Mouse (Mus musculus): ENCODE data around the gene Ltb.

Gene Ltb

DNA sequence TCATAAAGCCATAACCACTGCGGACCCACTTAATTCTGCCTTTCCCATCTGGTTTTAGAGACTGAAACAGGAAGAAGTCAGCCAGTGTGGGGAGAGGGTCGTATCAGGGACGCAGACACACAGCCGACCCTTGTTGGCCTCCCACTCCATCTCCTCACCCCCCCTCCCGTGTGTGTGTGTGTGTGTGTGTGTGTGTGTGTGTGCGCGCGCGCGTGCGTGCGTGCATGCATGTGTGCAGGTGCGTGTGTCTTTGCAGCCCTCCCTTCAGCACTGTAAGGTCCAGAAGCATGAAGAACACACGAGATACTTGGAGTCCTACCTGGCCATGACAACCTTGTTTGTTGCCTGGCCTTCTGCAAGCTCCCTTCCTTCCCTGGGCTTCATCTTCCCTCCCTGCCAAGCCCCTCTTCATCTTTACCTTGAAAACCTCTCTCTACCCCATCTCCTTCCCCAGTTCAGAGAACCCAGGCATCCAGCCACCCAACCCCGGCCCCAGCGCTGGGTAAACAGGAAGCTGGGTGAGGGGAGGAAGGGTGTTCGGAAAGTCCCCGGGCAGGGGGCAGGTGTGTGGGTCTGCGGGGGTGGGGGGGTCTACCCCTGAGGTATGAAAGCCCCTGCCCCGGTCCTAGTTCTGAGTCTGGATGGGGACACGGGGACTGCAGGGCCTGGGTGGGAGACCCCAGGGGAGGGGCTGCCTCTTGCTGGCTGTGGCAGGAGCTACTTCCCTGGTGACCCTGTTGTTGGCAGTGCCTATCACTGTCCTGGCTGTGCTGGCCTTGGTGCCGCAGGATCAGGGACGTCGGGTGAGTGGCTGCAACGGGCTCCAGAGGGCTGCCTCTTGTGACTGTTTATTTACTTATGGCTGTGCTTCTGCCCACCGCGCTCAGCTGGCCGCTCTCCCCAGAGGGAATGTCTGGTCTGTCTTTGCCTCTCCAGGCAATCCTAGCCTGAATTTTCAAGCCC is at the start of gene Ltb:
Gene Ltb, plus strand, starts transcription at position 559 of the 963 bp plus-strand sequence.
- DNase-seq (ENCODE audit: low read depth, low spot score): no peak

DNA sequence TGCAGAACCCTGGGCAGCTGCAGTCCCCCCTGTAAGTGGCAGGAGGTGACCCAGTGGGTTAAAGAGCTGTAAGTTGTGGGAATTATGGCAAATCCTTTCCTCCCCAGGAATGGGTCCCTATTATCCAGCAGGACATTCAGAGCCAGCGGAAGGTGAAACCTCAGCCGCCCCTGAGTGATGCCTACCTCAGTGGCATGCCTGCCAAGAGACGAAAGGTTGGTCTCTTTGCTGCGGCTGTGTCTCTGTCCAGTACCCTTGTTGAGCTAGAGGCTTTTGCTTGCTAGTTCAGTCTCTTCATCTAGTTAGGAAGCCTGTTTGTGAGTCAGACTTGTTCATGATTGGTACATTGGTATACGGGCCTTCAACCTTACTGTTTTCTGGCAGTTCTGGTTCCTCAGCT is 48.1 kb upstream of the Ltb start:
- DNase-seq (ENCODE audit: low read depth, low spot score): no peak

GRCm38 (mm10) chr17:35147348-35147747 is 46.9 kb upstream of the Ltb start:
- no peak for DNase-seq (ENCODE audit: low read depth, low spot score)

- DNase-seq (ENCODE audit: low read depth, low spot score): no peak
These were observed 46.2 kb upstream of the Ltb start for GRCm38 (mm10) chr17:35147922-35148639.

DNA sequence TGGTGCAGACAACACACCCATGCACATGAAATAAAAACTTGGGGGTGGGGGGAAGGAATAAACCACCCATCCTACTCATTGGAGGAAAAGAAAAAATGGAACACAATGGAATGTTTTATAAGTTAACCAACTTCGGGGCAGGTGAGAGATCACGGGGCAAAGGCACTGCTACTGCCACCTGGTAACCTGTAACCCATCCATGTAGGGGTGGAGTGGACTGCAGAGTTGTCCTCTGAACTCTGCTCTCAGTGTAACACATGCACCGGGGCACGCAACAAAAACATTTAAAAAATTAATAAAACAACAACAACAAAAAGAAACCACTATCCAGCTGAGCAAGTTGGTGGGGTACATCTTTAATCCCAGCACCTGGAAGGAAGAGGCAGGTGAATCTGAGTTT is 42.1 kb upstream of the Ltb start:
- DNase-seq (ENCODE audit: low read depth, low spot score): no peak

- no peak for DNase-seq (ENCODE audit: low read depth, low spot score)
These were observed 41.2 kb upstream of the Ltb start for GRCm38 (mm10) chr17:35153077-35153476.

DNA sequence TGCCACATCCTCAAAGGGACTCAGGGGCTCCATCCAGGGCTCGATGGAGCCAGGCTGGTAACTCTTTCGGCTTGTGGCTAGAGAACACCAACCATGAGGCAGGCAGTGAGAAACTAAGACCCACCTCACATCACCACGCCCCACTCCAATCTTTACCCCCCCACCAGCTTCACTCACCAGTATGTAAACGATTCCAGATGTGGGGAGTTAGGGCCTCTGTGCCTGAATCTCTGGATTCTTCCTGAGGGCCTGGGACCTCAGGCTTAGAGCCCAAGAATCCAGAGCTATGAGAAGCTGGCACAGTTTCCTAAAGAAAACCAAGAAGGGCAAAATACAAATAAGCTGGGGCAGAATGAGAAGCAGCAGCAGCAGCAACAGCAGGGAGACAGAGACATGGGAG is 40.3 kb upstream of the Ltb start:
- DNase-seq (ENCODE audit: low read depth, low spot score): no peak

DNA sequence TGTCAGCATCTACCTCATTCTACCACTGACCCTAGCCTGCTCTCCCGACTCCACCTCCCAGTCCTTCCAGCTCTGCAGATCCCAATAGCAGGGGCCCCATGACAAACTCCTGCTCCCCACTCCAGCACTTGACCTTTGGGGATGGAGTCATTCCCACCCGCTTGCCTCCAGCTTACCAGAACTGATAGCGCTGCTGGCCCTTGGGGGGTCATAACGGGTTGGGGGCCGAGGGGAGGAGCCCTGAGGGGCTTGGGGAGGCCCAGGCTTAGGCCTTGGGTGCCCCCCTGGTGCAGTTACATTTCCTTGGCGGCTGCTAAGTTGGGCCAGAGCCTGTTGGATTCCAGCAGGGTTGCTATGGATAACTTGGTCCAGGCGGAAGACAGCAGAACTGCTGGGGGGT is 39.6 kb upstream of the Ltb start:
- no peak for DNase-seq (ENCODE audit: low read depth, low spot score)

- no peak for DNase-seq (ENCODE audit: low read depth, low spot score)
These were observed 38.8 kb upstream of the Ltb start for GRCm38 (mm10) chr17:35155451-35155850.

DNA sequence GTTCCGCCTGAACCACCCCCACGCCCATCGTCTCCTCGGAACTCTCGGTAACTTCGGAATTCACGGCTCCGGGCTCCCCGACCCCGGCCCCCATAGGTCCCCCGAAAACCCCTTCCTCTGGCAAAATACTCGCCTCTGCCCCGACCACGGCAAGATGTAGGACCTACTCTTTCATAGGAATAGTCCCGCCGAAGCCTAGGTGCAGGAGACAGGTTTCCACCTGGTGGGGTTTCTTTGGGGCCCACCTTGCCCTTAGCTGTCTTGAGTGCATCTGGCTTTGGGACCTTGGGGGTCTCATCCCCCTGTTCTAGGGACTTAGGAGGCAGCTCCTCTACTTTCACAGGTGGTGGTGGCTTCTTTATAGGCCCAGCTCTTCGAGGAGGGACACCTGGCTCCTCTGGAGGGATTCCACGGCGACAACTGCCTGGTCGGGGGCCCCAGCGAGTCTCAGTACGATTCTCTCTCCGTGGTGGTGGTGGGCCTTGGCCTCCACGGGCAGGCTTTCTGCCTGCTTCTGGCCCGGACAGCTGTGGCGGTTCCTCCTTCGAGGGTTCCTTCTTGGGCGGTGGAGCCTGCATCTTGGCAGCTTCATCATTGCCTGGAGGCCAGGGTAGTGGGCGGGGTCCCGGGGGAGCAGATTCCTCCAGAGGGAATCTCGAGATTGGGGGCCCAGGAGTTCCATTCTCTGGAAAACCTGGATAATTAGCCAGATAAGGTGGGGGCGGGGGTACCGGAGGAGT is 37.6 kb upstream of the Ltb start:
- DNase-seq (ENCODE audit: low read depth, low spot score): no peak

- DNase-seq (ENCODE audit: low read depth, low spot score): no peak
These were observed 37.0 kb upstream of the Ltb start for GRCm38 (mm10) chr17:35157254-35157653.

DNA sequence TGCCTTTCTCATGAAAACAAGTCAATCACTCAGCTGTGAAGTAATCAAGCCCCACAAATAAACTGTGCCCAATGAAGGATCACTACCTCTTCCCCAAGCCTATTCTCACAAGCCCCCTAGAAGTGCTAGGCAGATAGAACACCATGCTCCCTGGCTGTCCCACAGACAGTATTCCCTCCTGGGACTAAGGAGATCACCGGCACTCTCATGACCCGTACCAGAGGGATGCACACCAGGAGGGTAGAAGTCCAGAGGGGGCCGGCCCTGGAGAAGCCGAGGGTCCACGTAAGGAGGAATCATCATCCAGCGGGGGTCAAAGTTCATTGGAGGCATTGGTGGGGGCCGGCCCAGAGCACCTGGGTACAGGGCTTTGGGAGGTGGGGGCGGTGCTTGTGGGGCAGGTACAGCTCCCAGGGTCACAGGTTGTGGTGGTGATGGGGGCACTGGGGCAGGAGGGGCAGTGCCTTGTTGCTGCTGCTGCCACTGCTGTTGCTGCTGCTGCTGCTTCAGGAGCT is 36.5 kb upstream of the Ltb start:
- DNase-seq (ENCODE audit: low read depth, low spot score): no peak

DNA sequence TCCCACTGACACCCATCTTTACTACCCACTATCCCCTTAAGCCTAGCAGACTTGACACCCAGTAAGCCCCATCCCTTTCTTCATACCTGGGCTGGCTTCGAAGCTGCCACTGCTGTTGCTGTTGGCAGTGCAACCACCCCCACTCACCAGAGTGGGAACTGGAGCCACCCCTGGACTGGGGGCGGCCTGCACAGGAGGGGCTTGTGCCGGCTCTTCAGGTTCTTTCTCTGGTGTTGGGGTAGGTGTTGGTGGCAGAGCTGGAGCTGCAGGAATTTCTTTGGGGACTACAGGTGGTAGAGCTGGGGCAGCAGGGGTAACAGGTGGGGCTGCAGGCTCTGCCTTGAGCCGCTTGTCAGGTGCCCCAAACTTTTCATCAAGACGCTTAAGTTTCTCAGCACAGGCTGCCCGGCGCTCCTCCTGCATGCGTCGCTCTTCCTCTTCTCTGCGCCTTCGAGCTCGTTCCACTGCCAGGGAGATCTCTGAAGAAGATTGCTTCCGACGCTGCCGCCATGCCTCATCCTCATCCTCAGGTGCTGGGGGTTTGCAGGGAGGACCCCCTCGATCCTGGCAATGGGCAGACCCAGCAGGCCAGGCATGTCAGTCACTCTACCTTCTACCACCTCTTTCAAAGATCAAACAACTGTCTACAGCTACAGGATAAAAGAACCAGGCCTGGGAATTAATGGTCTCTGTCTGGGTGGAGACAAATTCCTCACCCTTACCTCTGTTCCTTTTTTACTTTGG is 35.2 kb upstream of the Ltb start:
- no peak for DNase-seq (ENCODE audit: low read depth, low spot score)

DNA sequence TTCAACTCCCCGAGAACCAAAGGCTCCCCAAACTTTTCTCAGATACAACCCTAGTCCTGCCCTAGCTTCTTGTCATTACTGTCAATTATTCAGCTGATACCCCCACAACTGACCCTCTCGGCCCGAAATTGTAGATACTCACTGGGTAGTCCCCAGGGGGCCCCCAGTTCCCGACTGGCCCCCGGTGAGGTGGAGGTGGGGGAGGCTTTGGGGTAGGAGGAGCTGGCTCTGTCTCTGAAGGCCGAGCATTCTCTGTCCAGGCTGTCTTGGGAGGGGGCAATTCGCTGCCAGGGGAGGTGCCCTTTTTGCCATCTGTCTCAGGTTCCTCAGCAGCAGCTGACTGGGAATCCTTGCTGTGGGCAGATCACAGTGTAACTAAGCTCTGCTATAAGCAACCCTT is 34.6 kb upstream of the Ltb start:
- DNase-seq (ENCODE audit: low read depth, low spot score): no peak

DNA sequence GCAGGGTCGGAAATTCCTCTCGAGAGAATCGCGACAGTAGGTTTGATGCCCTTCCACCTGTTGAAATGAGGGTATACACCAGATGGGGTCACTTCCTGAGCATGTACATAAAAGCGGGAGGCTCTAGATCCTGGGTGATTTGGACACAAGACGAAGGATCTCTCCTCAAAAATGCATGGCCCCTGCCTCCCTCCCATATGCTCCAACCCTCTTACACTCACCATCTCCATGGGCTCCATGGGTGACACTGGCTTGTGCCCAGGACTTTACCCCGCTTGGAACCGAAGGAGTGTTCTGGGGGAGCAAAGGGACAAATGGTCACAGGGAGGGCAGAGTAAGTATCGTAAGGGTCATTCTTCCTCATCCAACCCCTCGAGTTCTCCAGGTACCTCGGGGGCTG is 32.8 kb upstream of the Ltb start:
- no peak for DNase-seq (ENCODE audit: low read depth, low spot score)

GRCm38 (mm10) chr17:35162121-35162520 is 32.1 kb upstream of the Ltb start:
- no peak for DNase-seq (ENCODE audit: low read depth, low spot score)

GRCm38 (mm10) chr17:35162730-35163129 is 31.5 kb upstream of the Ltb start:
- no peak for DNase-seq (ENCODE audit: low read depth, low spot score)

DNA sequence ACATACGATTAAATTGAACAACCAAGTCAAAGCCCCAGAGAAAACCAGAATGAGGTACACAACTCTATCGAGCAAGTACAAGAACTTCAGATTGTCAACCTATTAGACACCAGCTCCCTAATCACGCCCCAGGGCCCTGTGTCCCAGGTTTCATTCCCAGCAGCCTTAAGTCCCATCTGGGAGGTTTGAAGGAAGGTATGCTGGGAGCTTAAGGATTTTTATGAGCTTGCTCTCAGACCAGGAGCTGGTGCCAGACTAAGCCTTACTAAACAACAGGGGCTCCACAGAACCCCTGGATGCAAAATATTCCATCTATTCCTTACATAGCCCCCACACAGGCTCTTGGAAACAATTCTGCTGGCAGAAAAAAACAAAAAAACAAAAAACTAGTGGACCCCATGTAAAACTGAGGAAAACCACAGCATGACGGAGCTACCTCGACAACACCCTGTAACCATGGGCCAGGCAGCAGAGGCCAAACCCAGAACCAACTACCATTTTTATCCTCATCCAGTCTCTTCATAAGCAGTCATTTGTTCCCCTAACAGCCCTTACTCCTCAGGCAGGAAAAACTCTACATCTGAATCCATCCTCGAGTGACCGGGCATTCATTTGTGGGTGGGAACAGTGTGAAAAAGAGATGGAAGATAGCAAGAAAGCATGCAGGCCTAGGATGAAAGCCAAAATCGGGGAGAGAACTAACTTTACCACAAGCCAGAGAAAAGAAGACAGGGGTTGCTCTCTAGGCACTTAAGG is 30.7 kb upstream of the Ltb start:
- DNase-seq (ENCODE audit: low read depth, low spot score): no peak

DNA sequence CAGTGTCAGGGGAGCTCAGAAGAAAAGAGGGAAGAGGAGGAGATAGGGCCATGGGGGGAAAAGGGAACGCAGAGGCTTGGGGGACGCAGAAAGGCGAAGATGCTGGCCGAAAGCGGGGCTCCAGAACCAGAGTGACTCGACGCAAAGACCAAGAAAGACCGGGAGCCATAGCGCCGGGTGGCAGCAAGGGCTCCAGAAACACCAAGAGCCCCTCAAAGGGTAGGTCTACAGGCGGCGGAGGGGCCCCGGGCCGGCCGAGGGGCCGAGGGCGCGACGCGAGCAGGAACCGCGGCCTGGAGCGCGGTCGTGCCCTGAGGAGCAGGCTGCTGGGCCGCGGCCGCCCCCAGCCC is 30.0 kb upstream of the Ltb start:
- DNase-seq (ENCODE audit: low read depth, low spot score): no peak

DNA sequence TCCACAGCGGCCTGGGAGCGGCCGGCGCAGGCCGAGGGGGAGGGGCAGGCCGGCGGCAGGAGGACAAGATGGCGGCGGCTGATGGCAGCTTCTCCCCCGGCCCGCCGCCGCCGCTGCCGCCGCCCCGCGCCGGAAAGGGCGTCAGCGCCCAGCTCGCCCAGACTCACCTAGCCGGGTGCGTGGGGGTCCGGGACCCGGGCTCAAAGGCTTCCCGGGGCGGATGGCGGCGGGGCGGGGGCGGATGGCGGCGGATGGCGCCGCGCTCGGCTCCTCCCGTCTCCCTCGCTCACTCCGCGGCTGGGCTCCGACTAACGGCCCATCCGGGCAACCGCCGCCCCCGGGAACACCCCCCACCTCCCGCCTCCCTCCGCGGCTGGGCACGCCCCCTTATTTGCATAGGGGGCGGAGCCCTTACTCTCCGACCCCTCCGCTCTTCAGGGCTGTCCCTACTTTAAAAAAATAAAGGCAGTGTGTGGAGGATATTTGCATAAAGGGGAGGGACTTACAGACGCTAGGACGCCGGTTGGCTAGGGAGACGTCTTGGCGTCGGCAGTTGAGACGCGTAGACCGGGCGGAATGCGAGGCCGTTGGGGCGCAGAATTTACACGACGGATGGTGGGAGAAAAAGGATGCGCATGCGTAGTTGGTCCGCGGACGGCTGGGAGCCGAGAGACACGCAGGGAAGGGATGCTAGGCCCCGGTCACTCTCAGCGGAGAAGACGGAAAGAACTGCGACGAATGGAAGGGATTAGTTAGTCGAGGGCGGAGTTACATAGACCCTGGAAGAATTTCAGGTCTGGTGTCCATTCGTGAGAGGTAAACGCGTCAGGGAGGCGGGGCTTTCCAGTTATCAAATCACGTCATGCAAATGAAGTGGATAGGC is 29.4 kb upstream of the Ltb start, which contains the start of gene Prrc2a:
Gene Prrc2a, minus strand, starts transcription at position 330 of the 883 bp plus-strand sequence.
- peak; percentile 99 for DNase-seq (ENCODE audit: low read depth, low spot score)
